Mouse (Mus musculus) limb, embryonic 11.5 days (tissue): Measurements from ENCODE around the gene Lrrc58. TPM values are rescaled to one million over a fixed set of nuclear protein-coding genes. Genes with fewer than 3 reads are reported as not detected.
A peak's percentile ranks its signal among the peaks of the same experiment; 100 is the strongest.

Experiments
- ATAC-seq: fragments of 200-750 bp; cut with Nextera tagmentation; 2 replicates; pipeline ENCODE4 v1.8.0; 2017; ENCODE audit warnings: low read depth; ENCODE audit not compliant: insufficient number of reproducible peaks, low FRiP score, low TSS enrichment
- DNase-seq: peaks from one replicate; pipeline ENCODE4 v3.0.0-alpha.2; 2015; ENCODE audit warnings: low spot score
- H3K27ac ChIP-seq: fragments of 300-500 bp; sonication (generic); replicated peaks from 2 replicates; pipeline ENCODE4 v1.5.1; 2014; ENCODE audit warnings: low read depth, mild to moderate bottlenecking, low read length
- H3K27me3 ChIP-seq: fragments of 300-500 bp; sonication (generic); 2 replicates; pipeline ENCODE4 v1.6.1; 2014; ENCODE audit warnings: mild to moderate bottlenecking, low read length, mixed read lengths; ENCODE audit not compliant: control insufficient read depth, insufficient read depth
- H3K36me3 ChIP-seq: fragments of 300-500 bp; sonication (generic); 2 replicates; pipeline ENCODE4 v1.6.1; 2014; ENCODE audit warnings: mild to moderate bottlenecking, low read length, moderate library complexity, mixed read lengths; ENCODE audit not compliant: control insufficient read depth, insufficient read depth
- H3K4me1 ChIP-seq: fragments of 300-500 bp; sonication (generic); 2 replicates; pipeline ENCODE4 v1.6.1; 2014; ENCODE audit warnings: low read length, mixed read lengths; ENCODE audit not compliant: control insufficient read depth, insufficient read depth
- H3K4me2 ChIP-seq: fragments of 300-500 bp; sonication (generic); 2 replicates; pipeline ENCODE4 v1.6.1; 2014; ENCODE audit warnings: low read depth, mild to moderate bottlenecking, moderate library complexity; ENCODE audit not compliant: severe bottlenecking
- H3K4me3 ChIP-seq: fragments of 300-500 bp; sonication (generic); 2 replicates; pipeline ENCODE4 v1.5.1; 2014; ENCODE audit warnings: low read depth, low read length
- H3K9ac ChIP-seq: fragments of 300-500 bp; sonication (generic); 2 replicates; pipeline ENCODE4 v1.6.1; 2014; ENCODE audit warnings: mild to moderate bottlenecking, low read length
- H3K9me3 ChIP-seq: fragments of 300-500 bp; sonication (generic); 2 replicates; pipeline ENCODE4 v1.6.1; 2016; ENCODE audit warnings: low read length; ENCODE audit not compliant: control insufficient read depth
- WGBS: fragments of 180-500 bp; shearing (Covaris S2); extraction: QIAGEN DNeasy Blood & Tissue Kit; methylation state at CpG from one replicate; pipeline ENCODE4 v1.1.7; 2014; 5-methylcytosine and 5-hydroxymethylcytosine counted together
- polyA plus RNA-seq: library from polyadenylated mRNA; unstranded; fragments of >200 nt; fragmentation: Nextera tagmentation; extraction: Ambion mirVana; gene quantifications from 2 replicates; pipeline ENCODE4 v1.2.1, GENCODE M21; 2014

Lrrc58 gene
- 67.4 and 73.9 TPM in 2 replicates for polyA plus RNA-seq

DNA sequence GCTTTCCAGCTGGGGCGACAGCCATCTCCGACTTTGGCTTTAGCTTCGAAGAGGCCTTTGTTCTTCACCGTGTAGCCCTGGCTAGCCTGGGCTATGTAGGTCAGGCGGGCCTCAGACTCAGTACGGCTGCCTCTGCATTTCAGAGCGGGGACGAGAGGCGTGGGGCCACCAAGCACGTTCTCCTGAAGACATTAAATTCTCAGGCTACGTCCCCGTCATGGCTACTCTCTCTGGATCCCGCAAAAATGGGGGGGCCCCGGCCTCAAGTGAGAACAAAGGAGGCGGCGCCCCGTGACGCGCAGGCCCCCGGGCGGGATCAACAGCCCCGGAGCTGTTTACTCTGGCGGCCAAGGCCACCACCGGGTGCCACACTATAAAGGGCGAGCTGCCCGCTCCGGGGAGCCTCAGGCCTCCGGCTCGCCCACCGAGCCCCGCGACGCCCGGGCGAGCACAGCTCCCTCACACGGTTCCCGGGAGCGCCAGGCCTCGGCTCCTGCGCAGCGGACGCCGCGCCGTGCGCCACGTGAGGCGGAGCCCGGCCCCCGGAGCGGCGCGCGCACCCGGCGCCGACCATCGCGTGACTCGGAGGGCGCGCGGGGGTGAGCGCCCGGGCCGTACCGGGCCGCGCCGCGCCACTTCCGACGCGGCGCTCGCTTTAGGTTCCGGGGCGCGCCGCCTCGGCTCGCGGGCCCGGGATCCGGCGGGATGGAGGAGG is at the start of gene Lrrc58:
TSS of gene Lrrc58 (plus strand) at position 599 of the 715 bp plus-strand sequence.
- no peaks in the 10 kb centered on the region for H3K9me3 ChIP-seq
- ATAC-seq, result peak; percentile 91
- H3K36me3 ChIP-seq, result no peaks in the 10 kb centered on the region
- H3K27me3 ChIP-seq, result no peaks in the 10 kb centered on the region
- peak within 1 kb of the TSS; percentile 98 for H3K4me3 ChIP-seq
- peaks cover 6% of the 10 kb centered on the region; the same call in 1 of the 2 replicates for H3K4me1 ChIP-seq
- peak within 1 kb of the TSS; percentile 98 for H3K27ac ChIP-seq
- peak within 1 kb of the TSS; percentile 99 for H3K9ac ChIP-seq
- peak; percentile 84 for DNase-seq
- peak within 1 kb of the TSS; percentile 77 for H3K4me2 ChIP-seq
- WGBS, result under 1% methylated on average over 69 of the region's 86 CpGs

DNA sequence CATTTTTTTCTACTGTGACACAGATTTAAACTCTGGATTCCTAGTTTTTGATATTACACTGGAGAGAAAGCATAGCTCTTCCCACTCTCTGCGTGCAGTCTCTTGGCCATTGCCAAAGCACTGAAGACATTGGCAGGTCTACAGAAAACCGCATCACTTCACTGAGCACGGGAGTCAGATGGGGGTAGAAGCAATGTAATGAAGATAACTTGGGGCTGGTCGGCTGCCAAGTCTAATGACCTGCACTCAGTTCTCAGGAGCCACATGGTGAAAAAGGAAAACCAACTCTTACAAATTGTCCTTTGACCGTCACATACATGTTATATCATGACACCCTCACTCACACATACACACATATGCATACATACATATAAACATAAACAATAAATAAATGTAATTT is 44.2 kb upstream of the Lrrc58 start:
- no peak overlapping the region for H3K4me2 ChIP-seq
- WGBS, result 91% methylated on average over 5 of the region's 5 CpGs
- H3K27me3 ChIP-seq, result no peaks in the 10 kb centered on the region
- H3K4me1 ChIP-seq, result no peaks in the 10 kb centered on the region
- H3K27ac ChIP-seq, result no peak overlapping the region
- H3K36me3 ChIP-seq, result peaks cover 34% of the 10 kb centered on the region; the same call in 1 of the 2 replicates
- H3K9me3 ChIP-seq, result no peaks in the 10 kb centered on the region
- ATAC-seq, result no peak
- H3K4me3 ChIP-seq, result no peak overlapping the region
- no peak for DNase-seq
- H3K9ac ChIP-seq, result no peak overlapping the region

DNA sequence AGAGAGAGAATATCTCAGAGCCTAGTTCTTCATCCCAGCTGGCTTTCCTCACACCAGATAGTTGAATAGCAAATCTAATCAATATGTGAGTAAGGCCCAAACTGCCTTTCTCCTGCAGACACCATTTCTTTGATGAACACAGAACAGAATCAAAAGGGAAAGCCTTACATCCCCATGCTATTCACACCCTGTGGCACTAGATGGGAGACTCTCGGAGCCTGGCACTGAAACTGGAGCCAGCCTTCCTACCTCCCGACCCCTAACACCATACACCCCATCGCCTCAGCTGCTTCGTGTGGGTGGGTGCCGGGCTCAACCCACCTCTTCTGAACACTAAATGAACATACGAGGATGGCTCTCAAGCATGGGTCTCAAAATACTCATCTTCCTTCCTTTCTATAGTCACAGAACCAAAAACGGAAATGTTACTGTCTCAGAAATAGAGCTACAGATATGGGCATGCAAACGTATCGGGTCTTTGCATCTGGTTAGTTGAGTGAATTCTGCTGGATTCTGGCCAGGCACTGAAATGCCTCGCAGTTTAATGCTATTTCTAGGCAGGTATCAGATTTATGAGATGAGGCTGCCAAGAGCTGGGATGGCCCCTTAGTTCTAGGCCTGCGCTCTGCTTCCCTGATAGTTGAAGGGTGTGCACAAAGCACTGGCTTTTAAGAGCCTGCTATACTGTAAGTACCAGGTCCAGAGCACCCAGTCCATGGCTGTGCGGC is 43.2 kb upstream of the Lrrc58 start:
- peaks cover 34% of the 10 kb centered on the region; the same call in 1 of the 2 replicates for H3K36me3 ChIP-seq
- 96% methylated on average over 12 of the region's 12 CpGs for WGBS

GRCm38 (mm10) chr16:37826286-37826685 is 41.9 kb upstream of the Lrrc58 start:
- 87% methylated on average over 3 of the region's 3 CpGs for WGBS
- no peak overlapping the region for H3K4me3 ChIP-seq
- H3K9ac ChIP-seq, result no peak overlapping the region
- ATAC-seq, result no peak
- no peak overlapping the region for H3K27ac ChIP-seq
- H3K27me3 ChIP-seq, result no peaks in the 10 kb centered on the region
- no peak overlapping the region for H3K4me2 ChIP-seq
- DNase-seq, result no peak
- H3K9me3 ChIP-seq, result no peaks in the 10 kb centered on the region
- H3K36me3 ChIP-seq, result peaks cover 37% of the 10 kb centered on the region; the same call in 1 of the 2 replicates
- H3K4me1 ChIP-seq, result no peaks in the 10 kb centered on the region

More for the DNA sequence above, 43.2 kb upstream of the Lrrc58 start:
- ATAC-seq (no peak), DNase-seq (no peak)
- no peaks in the 10 kb centered on the region for H3K27me3 ChIP-seq
- no peak overlapping the region for H3K4me3 ChIP-seq
- H3K9ac ChIP-seq, result no peak overlapping the region
- no peak overlapping the region for H3K4me2 ChIP-seq
- no peaks in the 10 kb centered on the region for H3K9me3 ChIP-seq
- no peak overlapping the region for H3K27ac ChIP-seq
- no peaks in the 10 kb centered on the region for H3K4me1 ChIP-seq

DNA sequence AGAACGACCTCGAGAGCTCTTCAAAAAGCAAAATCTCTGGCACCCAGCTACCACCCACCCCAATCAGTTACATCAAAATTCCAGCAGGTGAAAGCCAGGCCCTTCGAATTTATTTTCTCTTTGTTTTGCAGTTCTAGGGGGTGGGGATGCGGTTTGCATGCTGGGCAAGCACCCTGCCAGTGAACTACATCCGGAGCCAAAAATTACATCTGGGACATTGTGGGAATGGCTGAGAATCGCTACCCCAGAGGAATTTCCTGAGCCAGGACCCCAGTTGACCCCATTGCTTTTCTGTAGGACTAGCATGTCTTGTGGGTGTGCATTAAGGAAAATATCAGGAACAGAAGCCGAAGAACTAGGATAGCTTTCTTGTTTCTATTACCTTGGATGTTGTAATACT is 37.1 kb upstream of the Lrrc58 start:
- DNase-seq (no peak), ATAC-seq (no peak)
- Histone ChIP-seq H3K27ac (no peak overlapping the region), H3K9me3 (no peaks in the 10 kb centered on the region), H3K27me3 (no peaks in the 10 kb centered on the region), H3K4me2 (no peak overlapping the region), H3K4me1 (no peaks in the 10 kb centered on the region), H3K9ac (no peak overlapping the region), H3K36me3 (peaks cover 15% of the 10 kb centered on the region; the same call in 1 of the 2 replicates), H3K4me3 (no peak overlapping the region)
- 88% methylated on average over 7 of the region's 7 CpGs for WGBS

- Histone ChIP-seq H3K4me3 (no peak overlapping the region), H3K9ac (no peak overlapping the region), H3K36me3 (no peaks in the 10 kb centered on the region; the same call in 1 of the 2 replicates), H3K4me2 (no peak overlapping the region), H3K27ac (no peak overlapping the region), H3K4me1 (no peaks in the 10 kb centered on the region), H3K27me3 (no peaks in the 10 kb centered on the region), H3K9me3 (no peaks in the 10 kb centered on the region)
- DNase-seq (no peak), ATAC-seq (no peak)
- 73% methylated on average over 3 of the region's 3 CpGs for WGBS
Observed at GRCm38 (mm10) chr16:37837571-37837970, 30.6 kb upstream of the Lrrc58 start.

- H3K4me3 ChIP-seq, result no peak overlapping the region
- H3K27me3 ChIP-seq, result no peaks in the 10 kb centered on the region
- DNase-seq (no peak), ATAC-seq (no peak)
- H3K27ac ChIP-seq, result no peak overlapping the region
- whole genome bisulfite sequencing, result 58% methylated on average over 2 of the region's 2 CpGs
- no peaks in the 10 kb centered on the region for H3K4me1 ChIP-seq
- H3K4me2 ChIP-seq, result no peak overlapping the region
- no peak overlapping the region for H3K9ac ChIP-seq
- H3K9me3 ChIP-seq, result no peaks in the 10 kb centered on the region
- H3K36me3 ChIP-seq, result no peaks in the 10 kb centered on the region
Observed at GRCm38 (mm10) chr16:37842439-37842838, 25.8 kb upstream of the Lrrc58 start.

- WGBS, result 91% methylated on average over 12 of the region's 12 CpGs
- Histone ChIP-seq H3K9me3 (no peaks in the 10 kb centered on the region), H3K4me1 (no peaks in the 10 kb centered on the region)
Observed at GRCm38 (mm10) chr16:37843740-37844139, 24.4 kb upstream of the Lrrc58 start.

More at GRCm38 (mm10) chr16:37843740-37844139, 24.4 kb upstream of the Lrrc58 start:
- H3K27me3 ChIP-seq, result no peaks in the 10 kb centered on the region
- H3K36me3 ChIP-seq, result no peaks in the 10 kb centered on the region
- no peak overlapping the region for H3K4me3 ChIP-seq
- DNase-seq (no peak), ATAC-seq (no peak)
- no peak overlapping the region for H3K9ac ChIP-seq
- H3K4me2 ChIP-seq, result no peak overlapping the region
- no peak overlapping the region for H3K27ac ChIP-seq
